Mouse (Mus musculus) left cerebral cortex, postnatal 10 days (tissue): ENCODE data around the gene Lrmda. TPM values are rescaled to one million over a fixed set of nuclear protein-coding genes. Genes with fewer than 3 reads are reported as not detected.

Experiments
- DNase-seq, 2 experiments: peaks; one replicate each; pipeline ENCODE4 v3.0.0; 2021 to 2022; ENCODE audit warnings: low spot score in 2 of 2, mixed read lengths in 1 of 2; ENCODE audit errors: extremely low spot score in 1 of 2
- intact Hi-C: fragments of 180-260 bp; cut with DNase I; formaldehyde crosslinking; loops from one replicate; pipeline ENCODE4 v1.15.1; 2025
- total RNA-seq, 2 experiments: library from RNA; stranded (reverse); gene quantifications; 2 replicates each; pipeline ENCODE4 v1.2.3; 2021

The Lrmda gene
- total RNA-seq, 2 experiments from 2014 or later = 1.1 TPM; not detected in 1

GRCm38 (mm10) chr14:22126276-22126675 lies 106.8 kb downstream of the Lrmda start:
- intact Hi-C loops = no loop called here
- no peak for DNase-seq

GRCm38 (mm10) chr14:22126859-22127258 lies 107.3 kb downstream of the Lrmda start:
- no peak for DNase-seq
- intact Hi-C loops = no loop called here

- no peak for DNase-seq
- intact Hi-C loops = no loop called here
Measured at GRCm38 (mm10) chr14:22130950-22131585, 111.6 kb downstream of the Lrmda start.

GRCm38 (mm10) chr14:22139281-22139680 lies 119.8 kb downstream of the Lrmda start:
- intact Hi-C loops = no loop called here
- DNase-seq = no peak

- no peak for DNase-seq
- intact Hi-C loops = no loop called here
Measured at GRCm38 (mm10) chr14:22144014-22144413, 124.5 kb downstream of the Lrmda start.

GRCm38 (mm10) chr14:22145863-22146262 lies 126.4 kb downstream of the Lrmda start:
- DNase-seq = no peak

GRCm38 (mm10) chr14:22146508-22147044 lies 127.1 kb downstream of the Lrmda start:
- intact Hi-C loops = no loop called here
- DNase-seq = no peak

More at GRCm38 (mm10) chr14:22145863-22146262, 126.4 kb downstream of the Lrmda start:
- intact Hi-C loops = no loop called here

GRCm38 (mm10) chr14:22147341-22148024 lies 128.0 kb downstream of the Lrmda start:
- DNase-seq = no peak
- intact Hi-C loops = no loop called here

GRCm38 (mm10) chr14:22152701-22153100 lies 133.2 kb downstream of the Lrmda start:
- DNase-seq = no peak
- intact Hi-C loops = no loop called here

GRCm38 (mm10) chr14:22154096-22154495 lies 134.6 kb downstream of the Lrmda start:
- no peak for DNase-seq
- intact Hi-C loops = no loop called here

- intact Hi-C loops = no loop called here
- no peak for DNase-seq
Measured at GRCm38 (mm10) chr14:22155034-22155433, 135.5 kb downstream of the Lrmda start.

- DNase-seq = no peak
- intact Hi-C loops = no loop called here
Measured at GRCm38 (mm10) chr14:22155512-22156026, 136.1 kb downstream of the Lrmda start.

GRCm38 (mm10) chr14:22156991-22157390 lies 137.5 kb downstream of the Lrmda start:
- intact Hi-C loops = no loop called here
- DNase-seq = no peak

GRCm38 (mm10) chr14:22161416-22161815 lies 141.9 kb downstream of the Lrmda start:
- DNase-seq = no peak
- intact Hi-C loops = no loop called here

GRCm38 (mm10) chr14:22167285-22167684 lies 147.8 kb downstream of the Lrmda start:
- intact Hi-C loops = no loop called here

GRCm38 (mm10) chr14:22168077-22168794 lies 148.7 kb downstream of the Lrmda start:
- DNase-seq = no peak
- intact Hi-C loops = no loop called here

More at GRCm38 (mm10) chr14:22167285-22167684, 147.8 kb downstream of the Lrmda start:
- DNase-seq = no peak

GRCm38 (mm10) chr14:22168795-22169568 lies 149.5 kb downstream of the Lrmda start:
- DNase-seq = no peak

GRCm38 (mm10) chr14:22174757-22175156 lies 155.2 kb downstream of the Lrmda start:
- intact Hi-C loops = loop anchor here (10.0 kb wide), 1 partner anchor 190 kb away; the partner anchor contains the start of gene Zfp503
- no peak for DNase-seq

More at GRCm38 (mm10) chr14:22168795-22169568, 149.5 kb downstream of the Lrmda start:
- intact Hi-C loops = no loop called here
